Mouse (Mus musculus) T-cell, adult 2 months (primary cell): Measurements from ENCODE around the gene Vmn1r192.
"Not testable (repeated sequence)": the region's sequence is repeated elsewhere in the genome, so short reads cannot be mapped to it uniquely, and the experiment has no call there.

ENCODE experiments used
- DNase-seq: peaks from one replicate; pipeline ENCODE4 v3.0.0; 2022; ENCODE audit warnings: low spot score

Gene Vmn1r192

DNA sequence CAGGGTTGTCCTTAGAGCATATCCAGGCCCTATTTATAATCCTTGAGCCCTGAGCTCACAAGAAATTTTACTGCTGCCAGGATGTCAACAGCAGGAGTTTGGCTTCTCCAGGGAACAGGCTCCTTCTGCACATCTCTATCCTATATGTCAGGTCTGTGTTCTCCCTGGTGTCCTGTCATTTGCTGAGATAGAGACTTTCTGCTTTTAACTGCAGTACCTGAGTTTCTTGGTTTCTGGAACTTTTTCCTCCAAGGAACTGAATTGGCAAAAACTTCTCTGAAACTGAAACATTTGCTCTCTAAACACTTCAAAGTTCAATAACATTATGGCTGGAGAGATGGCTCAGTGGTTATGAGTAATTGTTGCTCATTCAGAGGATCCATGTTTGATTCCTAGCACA lies at the start of gene Vmn1r192:
TSS of gene Vmn1r192 (minus strand) at position 101 of the 400 bp plus-strand sequence.
- no peak for DNase-seq

DNA sequence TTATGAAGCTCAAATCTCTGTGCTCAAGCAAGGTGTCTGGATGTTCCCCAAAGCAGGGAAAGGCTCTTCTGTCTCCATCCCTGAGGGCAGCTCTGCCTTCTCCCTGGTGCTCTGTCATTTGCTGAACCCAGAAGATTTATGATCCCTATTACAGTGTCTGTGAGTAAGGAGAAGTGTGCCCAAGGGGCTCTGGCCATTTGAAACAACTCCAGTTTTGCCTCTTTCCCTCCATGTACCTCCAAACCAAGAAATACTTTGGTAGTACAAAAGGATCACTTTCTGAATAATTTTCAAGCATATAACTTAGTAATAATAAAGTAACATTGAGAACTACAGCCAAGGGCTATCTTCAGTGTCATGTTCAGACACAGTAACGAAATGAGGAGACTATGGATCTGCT lies 32.1 kb upstream of the Vmn1r192 start, which contains the start of gene Vmn1r193:
TSS of gene Vmn1r193 (minus strand) at position 101 of the 400 bp plus-strand sequence.
- not testable (repeated sequence) for DNase-seq

DNA sequence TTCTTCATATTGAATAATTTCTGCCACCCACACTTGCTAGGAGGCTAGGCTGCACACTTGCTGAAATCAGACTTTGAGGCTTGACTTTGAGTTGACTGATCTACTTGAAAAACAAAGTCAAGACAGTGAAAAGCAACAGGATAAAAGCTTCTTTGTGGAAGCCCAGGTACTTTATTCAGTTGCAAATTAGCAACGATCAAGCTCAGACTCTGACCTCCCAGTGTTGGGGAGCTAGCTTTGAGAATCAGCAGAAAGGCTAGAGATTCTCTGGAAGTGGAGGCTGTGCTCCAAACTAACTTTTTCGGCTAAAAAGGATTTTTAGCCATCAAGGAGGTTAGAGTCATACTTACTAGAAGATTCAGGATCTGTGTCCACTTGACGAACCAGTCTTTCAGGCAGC lies 1.8 kb upstream of the Vmn1r192 start:
- DNase-seq = not testable (repeated sequence)

DNA sequence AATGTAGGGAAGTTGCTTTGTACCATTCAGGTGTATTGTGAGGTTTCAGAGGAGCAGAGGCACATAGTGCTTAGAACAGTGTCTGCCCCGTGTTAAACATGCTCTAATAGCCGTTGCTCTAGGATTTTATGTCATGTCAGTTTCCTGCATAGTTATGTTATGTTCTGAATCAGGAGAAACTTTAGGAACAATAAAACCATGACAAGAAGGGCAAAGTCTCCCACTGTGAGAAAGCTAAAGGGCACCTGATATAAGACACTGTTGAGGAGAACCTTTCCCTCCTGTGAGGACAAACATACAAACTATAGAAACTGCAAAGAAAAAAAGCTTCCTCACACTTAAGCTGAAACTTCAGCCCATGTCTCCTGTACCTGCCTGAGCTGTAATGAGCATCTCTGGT lies 556 bp downstream of the Vmn1r192 start:
- DNase-seq = no peak

DNA sequence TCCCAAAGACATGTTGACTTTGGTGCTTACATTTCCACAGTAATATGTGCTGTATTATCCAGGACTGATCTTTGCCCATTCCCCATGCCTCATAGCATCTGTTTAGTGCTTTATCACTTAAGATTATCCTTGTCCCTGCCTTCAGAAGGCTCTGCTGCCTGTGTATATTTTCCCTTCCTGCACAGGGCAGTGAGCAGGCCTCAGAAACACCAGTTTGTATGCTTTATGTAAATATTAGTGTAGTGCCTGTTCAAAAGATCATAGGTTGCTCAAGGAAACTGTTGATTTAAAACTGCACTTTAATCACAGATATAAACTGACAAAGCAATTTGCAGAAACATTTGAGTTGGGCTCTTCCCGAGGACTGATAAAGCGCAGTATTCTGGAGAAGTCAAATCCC lies 1.6 kb downstream of the Vmn1r192 start:
- DNase-seq = no peak

DNA sequence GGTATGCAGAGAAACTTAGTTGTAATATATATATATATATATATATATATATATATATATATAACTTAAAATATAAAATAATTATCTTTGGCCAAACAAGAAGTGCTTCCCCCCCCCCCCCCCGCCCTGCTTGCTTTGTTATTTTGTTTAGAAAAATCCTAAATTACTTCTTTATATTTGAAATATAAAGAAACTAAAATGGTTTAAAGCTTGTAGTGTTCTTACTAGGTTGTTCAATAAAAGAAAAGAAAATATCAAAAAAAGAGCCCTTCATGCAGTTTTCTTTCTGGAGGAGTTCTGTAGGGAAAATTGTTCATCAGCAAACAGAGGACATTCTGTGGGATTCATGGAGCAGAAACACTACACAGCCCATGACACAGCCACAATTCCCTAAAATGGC lies 7.1 kb downstream of the Vmn1r192 start, which contains the start of gene Vmn1r191:
TSS of gene Vmn1r191 (minus strand) at position 101 of the 400 bp plus-strand sequence.
- DNase-seq = no peak

DNA sequence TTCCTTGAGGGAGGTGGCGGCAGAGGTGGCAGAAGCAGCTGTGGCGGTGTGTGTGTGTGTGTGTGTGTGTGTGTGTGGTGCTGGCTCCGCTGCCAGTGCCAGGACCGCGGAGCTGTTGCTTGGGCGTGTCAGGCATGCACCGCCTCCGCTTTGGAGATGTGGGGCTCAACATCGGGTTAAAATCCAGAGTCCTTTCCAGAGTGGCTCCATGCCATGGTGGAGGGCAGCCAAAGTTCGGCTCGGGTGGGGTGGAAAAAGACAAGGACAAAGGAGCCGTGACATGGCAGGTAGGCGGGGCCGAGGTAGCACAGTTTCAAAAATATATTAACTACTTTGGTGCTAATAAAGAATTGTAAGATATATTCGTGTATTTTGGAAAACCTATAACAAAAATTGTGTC lies 22.5 kb downstream of the Vmn1r192 start:
- DNase-seq = no peak

DNA sequence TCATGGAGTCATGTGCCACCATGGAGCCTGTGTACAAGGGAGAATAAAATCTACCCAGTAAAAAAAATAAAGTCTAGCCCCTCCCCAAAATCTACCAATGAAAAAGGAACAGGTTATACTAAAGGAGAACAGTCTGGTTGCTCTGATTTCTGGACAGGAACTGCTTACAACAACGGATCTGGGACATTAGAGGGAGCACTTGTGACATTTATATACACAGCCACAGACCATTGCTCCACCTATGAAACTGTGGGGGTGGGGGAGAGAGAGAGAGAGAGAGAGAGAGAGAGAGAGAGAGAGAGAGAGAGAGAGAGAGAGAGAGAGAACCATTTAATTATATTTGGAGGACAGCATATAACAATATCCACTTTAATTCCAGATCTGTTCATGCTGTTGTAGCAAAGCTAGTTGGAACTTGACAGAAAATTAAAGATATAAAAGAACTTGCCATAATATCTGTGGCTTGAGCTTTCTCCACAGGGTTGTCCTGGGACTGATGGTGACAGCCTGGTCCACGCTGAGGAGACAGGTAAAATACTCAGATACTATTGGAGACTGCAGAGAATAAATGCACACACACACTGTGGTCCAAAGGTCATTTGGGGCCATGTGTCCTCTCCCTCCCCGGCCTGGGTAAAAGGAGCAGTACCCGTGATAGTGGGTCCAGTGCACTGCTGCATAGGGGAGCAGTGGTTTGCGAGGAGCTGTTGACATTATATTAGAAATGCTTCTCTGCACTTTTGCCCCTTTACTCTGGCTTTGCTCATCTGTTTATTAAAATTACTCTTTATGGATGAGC lies 54.2 kb downstream of the Vmn1r192 start:
- DNase-seq = not testable (repeated sequence)
